Mouse (Mus musculus): ENCODE measurements around the gene Swi5.
"Not testable (repeated sequence)": the region's sequence is repeated elsewhere in the genome, so short reads cannot be mapped to it uniquely, and the experiment has no call there.

The Swi5 gene

DNA sequence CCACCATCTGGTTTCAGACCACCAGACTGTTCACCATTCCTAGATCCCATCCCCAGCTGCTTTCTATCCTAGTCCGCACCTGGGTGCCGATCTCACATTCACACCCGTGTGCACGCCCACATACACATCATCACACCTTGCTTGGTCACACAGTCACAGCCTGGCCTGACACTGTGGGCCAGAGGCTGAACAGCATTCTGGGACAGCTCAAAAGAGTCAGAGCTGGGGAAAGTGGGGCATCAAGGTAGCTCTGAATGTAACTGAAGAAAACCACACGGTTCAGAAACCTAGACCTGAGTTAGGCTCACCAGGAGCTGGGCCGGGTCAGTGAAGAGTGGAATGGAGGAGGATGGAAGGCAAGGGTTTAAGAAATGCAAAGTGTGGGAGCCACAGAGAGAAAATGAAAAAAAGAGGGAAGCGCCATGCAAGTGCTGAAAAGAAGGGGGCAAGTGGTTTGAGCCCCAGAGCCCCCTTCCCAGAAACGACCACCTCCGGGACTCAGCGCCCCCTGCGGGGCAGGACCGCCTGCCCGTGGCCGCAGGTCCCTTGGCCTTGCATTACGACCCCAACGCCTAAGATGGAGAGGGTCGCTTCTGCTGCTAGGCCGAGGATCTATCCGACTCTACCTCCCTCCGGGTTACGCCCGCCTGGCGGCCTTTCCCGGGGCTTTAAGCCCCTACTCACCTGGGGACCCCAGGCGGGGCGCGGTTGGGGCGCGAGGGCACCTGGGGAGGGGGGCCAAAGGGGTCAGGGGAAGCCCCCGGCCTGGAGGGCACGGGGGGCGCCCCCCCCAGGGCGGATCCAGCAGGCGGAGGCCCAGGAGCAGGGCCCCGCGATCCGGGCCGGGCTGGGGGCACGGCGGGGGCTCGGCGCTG lies 23.8 kb upstream of the Swi5 start:
- in situ Hi-C loops (cut with MseI, MboI): no loop called here

DNA sequence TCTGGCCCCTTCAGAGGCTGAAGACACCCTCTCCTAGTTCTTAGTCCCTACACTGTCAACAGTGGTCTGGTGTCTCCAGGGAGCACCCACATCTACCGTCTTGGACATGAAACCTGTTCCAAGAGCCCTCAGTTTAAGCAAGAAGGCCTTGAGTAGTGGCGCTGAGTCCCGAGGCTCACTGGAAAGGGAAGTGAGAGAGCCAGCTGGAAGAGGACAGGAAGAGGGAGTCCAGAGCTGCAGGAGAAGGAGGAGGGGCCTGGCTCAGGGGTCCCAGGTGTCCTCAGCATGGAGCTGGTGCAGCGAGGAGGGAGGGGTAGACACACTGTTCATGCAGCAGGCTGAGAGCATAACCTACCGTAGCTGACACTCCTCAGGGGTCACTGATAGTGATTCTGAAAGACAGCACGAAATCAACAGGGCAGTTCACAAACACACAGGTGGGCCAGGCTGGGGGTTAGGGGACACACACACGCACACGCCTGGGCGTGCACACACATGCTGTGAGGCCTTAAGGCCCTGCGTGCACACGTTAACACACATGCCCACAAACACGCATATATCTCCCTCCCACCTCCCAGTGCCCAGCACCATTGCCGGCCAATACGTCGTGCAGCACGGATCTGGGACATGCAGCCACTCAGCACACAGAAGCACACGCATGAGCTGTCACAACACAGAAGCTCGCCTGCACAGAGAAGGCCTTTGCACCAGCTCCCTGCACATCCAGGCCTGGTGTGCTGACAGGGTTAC lies 22.4 kb upstream of the Swi5 start:
- in situ Hi-C loops (cut with MseI, MboI): no loop called here

DNA sequence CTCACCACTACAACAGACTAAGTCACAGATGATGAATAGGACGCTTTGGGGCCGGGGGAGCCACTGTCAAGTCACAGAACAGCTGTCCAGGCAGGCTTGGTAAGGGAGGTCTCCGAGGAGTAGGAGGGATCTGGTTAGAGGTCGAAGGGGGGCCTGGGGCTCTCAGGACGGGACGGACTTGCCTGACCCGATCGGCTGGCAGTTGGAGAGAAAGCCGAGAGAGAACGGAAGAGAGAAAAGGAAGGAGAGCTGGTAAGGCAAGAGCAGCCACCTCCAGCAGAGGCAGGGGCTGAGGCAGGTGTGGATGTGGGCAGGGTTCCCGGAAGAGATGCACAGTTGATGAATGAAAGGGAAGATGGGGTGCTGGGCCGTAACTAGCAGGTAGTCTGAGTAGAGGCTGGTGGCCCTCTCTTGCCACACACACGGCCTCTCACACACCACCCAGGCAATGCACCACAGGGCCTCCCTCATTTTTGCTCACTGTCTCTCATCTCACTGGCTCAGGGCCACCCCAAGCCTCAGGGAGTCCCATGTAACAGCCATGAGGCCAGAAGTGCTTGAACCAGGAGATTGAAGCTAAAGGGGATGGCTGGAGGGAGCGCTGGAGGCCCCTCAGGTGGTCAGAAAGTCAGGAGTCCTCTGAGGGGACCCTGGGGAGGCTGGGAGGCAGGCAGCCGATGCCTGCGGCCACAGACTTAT lies 21.1 kb upstream of the Swi5 start:
- in situ Hi-C loops (cut with MseI, MboI): no loop called here

DNA sequence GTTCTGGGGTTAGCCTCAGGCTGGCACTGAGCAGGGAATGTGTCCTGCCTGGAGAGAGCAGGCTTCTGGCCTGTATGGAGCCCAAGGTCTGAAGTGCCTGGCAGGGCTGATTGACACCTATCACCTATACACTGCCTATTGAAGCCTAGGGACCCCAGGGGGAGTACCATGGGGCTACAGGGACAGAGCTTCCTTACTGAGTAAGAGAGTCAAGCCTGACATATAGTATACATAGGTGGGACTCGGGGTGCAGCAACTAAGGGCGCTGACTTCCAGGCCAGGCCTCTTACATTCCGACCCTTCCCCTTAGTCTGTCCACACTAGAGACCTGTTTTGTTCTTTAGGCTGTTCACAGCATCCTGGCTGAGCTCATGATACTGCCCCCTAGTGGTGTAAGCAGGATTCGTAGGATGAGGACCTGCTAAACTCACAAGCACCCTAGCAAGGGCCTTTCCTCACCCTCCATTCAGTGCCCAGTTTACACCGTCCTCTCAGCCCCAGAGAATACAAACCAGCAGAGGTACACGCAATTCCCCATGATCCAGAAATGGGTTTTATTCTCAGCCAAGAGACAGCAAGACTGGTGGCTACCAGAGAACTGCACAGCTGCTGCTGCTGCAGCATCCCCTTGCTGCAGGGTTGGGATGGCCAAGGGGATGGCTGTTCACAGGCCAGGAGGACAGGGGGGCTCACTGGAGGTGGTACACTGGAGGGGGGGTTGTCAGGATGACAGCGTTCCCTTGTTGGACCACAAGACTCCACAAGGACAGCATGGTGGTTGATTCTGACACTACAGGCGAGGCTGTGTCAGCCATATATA lies 20.3 kb upstream of the Swi5 start:
- in situ Hi-C loops (cut with MseI, MboI): no loop called here

DNA sequence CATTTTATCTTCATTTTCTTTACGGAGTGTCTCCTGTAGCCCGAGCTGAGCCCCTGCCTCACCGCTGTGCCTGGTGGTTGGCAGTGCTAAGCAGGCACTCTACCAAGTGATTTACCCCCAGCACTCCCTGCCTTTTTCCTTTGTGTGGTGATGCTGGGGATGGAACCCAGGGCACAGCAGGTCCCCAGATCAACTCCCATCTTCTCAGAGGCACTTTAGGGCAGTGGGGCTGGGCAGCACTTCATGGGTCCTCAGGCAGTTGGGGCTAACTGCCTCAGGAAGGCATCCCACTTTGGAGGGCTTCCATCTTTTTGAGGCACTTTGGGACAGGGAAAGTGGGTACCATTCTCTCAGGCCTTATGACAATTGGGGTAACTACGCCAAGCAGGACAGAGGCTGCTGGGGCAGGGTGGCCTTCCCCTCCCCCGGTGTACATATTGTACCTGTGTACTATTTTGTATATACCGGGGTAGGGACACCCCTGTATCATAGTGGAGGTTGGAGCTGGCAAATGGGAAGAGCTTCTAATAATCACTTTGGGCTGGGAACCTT lies 19.4 kb upstream of the Swi5 start:
- in situ Hi-C loops (cut with MseI, MboI): no loop called here

DNA sequence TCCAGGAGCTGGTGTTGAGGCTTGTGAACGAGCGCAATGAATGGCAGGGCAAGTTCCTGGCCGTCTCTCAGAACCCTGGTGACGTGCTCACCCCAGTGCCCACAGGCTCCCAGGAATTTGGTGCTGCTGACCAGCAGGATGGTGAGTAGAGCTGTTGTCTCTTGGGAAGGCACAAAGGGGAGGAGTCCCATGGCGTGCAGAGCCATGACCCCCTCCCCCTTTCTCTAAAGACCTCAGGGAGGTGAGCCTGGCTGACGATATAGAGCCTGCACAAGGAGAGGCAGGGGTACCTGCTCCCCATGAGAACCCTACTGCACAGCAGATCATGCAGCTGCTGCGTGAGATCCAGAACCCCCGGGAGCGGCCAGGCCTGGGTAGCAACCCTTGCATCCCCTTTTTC lies 18.3 kb upstream of the Swi5 start:
- in situ Hi-C loops (cut with MseI, MboI): no loop called here

DNA sequence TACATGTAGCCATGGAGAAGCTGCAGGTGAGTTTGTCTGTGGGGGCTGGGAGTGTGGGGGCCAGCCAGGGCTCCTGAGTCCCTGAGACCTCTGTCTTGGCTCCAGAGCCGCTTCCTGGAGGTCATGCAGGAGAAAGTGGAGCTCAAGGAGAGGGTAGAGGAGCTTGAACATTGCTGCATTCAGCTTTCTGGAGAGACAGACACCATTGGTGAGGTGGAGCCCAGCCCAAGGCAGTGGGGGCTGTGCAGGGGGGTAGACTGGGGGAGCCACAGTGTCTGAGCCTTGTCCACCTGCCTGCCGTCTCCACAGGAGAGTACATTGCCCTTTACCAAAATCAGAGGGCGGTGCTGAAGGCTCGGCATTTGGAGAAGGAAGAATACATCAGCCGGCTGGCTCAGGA lies 17.8 kb upstream of the Swi5 start:
- in situ Hi-C loops (cut with MseI, MboI): no loop called here

DNA sequence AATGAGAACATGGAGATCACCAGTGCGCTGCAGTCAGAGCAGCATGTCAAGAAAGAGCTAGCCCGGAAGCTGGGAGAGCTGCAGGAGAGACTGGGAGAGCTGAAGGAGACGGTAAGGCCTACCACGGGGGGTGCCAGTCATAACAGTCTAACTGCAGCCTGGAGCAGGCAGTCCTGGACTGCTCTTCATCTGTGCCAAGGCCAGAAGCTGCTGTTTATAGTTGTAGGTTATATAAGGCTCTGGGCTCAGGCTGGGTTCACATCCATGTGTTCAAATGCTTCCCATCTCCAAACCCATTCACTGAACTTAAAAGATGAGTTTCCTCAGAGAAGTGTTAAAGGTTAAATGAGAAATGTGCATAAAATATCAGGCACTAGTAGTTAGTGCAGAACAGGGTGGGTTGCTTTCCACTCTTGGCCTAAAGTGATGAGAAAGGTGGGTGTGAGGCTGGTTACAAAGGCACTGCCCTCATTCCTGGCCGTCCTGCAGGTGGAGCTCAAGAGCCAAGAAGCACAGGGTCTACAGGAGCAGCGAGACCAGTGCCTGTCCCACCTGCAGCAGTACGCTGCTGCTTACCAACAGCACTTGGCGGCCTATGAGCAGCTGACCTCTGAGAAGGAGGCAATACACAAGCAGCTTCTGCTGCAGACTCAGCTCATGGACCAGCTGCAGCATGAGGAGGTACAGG lies 16.4 kb upstream of the Swi5 start:
- in situ Hi-C loops (cut with MseI, MboI): no loop called here

DNA sequence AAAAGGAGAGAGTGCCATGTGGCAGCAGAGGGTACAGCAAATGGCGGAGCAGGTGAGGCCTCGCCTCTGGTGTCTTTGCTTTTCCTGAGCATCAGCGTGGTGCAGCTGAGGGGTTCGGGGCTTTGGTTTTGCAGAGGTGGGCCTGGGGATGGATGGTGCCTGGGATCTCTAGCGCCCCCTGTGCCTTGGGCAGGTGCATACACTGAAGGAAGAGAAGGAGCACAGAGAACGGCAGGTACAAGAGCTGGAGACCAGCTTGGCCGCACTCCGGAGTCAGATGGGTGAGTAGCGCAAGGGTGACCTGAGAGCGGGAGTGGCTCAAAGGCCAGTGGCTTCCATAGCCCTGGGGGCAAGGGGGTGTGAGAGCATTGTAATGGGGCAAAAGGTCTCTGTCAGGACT lies 15.1 kb upstream of the Swi5 start:
- in situ Hi-C loops (cut with MseI, MboI): no loop called here

DNA sequence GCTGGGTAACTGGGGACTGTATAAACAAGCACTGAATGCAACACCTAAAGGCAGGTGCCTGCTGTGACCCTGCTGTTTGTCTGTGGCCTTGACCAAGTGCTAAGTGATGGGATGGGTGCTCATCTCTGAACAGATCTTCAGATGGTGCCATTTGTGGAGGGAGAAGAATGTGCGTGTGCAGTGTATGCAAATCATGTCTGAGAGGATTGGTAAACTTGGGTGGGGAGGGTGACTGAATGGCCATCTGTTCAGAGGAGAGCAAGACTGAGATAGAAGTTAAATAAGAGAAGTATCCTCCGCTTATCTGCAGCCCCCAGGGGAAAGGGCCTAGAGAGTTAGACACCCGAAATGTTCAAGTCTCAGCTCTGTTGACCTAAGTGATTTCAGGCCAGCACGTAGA lies 11.6 kb upstream of the Swi5 start:
- in situ Hi-C loops (cut with MseI, MboI): no loop called here

DNA sequence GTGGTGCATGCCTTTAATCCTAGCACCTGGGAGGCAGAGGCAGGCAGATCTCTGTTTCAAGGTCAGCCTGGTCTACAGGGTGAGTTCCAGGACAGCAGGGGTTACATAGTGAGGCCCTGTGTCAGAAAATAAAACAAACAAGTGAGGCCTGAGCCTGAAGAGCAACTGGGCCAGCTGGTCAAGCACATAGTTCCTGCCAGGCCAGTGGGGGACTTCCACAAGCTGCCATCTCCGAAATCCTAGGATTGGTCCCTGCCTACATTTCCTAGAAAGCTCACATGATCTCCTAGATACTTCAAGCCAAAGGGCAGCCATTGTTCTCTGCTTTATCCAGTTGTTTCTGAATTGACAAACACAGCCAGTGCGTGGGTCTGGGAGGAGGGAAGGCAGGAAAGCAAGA lies 8.0 kb upstream of the Swi5 start:
- in situ Hi-C loops (cut with MseI, MboI): not testable (repeated sequence)

DNA sequence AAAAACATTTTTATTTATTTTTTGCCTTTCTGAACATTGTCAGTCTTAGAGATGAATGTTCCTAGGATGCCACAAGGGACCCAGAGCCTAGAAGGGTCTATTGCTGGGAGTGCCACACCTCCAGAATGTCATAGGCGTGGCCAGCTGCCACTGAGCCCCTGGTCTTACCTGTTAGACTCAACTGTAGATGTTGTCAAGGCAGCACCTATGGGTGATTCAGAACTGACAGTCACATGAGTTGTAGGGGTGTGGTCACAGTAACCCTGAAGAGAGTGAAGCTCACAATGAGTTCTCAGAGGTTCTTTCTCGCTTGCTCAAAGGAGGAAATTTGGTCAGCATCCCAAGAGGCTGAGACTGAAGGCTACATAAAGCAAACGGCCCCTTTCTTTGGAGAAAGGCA lies 7.4 kb upstream of the Swi5 start:
- in situ Hi-C loops (cut with MseI, MboI): no loop called here

DNA sequence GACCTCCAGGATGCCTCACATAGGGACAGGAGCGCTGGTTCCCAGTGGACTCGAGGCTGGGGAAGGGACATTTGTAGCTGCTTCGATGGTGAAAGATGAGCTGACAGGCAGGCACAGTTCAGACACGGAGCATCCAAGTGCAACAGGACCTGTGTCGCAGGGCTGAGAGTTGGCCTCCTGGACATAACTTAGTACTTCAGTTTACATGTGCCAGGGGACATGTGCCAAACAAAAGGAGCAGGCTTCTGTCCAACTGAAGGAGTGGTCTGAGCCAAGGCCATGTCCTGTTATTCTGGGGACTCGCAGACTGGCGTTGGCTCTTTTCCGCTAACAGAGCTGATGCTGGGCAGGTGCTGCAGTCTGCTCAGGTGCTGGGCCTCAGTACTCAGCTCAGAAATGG lies 6.5 kb upstream of the Swi5 start:
- in situ Hi-C loops (cut with MseI, MboI): no loop called here

DNA sequence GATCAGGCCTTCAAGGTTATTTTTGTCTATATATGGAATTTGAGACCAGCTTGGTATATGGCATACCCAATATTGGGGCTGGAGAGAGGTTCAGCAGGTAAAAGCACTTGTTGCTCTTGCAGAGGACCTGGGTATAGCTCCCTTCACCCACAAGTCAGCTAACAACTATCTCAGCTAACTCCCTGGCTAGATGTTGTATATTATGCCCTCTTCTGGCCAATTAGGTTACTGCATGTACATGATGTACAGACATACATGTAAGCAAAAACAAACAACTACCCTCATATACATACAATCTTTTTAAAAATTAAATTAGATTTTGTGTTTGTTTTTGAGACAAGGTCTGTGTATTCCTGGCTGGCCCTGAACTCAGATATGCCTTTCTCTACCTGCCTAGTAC lies 1.7 kb upstream of the Swi5 start:
- in situ Hi-C loops (cut with MseI, MboI): no loop called here

DNA sequence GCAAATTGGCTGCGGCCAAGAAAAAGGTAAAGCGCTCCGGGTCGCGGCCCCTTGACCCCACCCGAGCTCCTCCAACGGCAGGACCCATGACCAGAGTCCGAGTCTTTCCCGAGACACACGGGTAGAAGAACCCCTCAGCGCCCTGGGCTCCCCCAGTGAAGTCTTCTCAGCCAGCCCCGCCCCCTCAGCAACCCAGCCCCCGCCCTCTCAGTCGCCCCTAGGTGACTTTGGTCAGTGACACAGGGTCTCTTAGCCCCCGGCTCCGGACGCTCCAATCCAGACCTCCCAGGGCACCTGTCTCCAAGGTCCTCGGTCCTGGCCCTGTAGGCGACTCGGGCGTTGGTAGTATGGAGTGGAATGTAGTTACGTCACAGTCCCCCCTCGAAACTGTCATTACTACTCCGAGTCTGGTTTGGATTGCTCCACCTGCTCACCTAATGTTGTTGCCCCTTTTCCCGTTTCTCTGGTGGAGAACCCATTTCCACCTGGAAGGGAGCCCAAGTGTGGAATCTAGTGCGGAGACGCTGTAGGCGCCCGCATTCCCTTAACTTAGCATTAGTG lies 576 bp upstream of the Swi5 start:
- in situ Hi-C loops (cut with MseI, MboI): no loop called here

DNA sequence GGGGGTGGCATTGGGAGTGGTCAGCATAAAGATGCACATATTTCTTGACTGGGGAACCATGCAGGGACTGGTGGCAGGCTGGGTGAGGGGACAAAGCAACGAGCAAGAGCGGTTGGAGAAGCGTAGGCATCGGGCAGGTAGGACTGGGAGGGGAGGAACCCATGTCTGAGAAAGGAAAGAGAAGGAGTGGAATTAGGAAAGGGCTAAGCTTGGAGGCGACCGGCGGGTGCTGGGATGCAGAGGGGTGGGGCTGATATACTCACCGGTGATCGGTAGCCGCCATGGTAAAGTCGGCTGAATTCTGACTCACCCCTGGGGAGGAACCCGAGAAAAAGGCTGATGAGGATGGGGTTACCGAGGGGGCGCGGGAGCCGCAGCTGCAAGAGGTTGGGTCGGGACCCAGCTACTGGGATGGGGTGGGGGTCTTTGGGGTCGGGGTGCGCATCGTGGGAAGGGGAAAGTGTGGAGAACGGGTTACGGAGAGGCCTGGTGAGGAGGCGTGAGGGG lies 488 bp downstream of the Swi5 start, which contains the start of gene Golga2:
TSS of gene Golga2 (plus strand) at position 51 of the 507 bp plus-strand sequence.
- in situ Hi-C loops (cut with MseI, MboI): no loop called here

DNA sequence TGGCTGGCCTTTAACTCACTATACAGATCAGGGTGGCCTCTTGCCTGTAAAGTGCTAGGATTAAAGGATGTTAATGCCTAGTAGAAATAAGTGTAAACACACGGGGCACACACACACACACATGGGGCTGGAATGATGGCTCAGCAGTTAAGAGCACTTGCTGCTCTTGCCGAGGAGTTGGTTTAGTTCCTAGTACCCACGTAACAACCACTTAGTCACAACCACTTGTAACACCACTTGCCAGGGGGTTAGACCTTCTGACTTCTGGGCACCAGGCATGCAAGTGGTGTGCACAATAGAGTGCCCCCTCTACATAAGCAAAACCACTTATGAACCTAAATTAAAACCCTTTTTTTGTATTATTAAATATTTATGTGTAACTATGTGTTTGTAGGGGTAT lies 3.9 kb downstream of the Swi5 start:
- in situ Hi-C loops (cut with MseI, MboI): no loop called here

DNA sequence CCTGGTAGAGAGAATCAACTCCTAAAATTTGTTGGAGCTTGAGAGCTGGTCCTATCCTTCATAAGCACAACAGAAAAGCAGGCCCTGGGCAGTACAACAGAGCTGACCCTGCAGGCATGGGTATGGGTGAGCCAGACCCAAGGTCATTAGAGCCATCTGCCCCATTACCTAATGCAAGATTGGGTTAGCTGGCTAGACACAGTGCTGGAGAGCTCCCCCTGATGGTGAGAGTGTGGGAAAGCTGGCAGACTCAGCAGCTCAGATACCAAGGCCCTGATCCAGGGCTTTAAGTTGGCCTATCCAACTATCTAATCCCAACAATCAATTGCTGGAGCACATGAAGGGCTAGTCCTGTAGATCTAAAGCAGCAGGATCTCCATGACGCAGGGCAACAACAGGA lies 5.1 kb downstream of the Swi5 start:
- in situ Hi-C loops (cut with MseI, MboI): no loop called here

DNA sequence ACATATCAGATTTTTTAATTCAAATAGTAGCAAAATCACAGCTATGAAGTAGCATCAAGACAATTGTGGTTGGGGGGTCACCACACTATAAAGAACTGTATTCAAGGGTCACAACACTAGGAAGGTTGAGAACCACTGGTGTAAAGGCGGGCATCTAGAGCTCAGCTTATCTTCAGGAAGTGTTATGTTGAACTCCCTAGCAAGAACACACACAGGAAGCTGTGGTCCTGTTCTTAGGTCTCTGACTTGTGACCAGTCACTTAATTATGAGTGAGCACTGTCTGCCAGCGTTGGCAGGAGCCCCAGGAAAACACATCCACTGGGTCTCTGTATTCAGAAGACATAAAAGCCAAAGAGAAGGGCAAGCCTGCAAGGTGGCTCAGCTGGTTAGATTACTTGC lies 5.6 kb downstream of the Swi5 start:
- in situ Hi-C loops (cut with MseI, MboI): no loop called here

DNA sequence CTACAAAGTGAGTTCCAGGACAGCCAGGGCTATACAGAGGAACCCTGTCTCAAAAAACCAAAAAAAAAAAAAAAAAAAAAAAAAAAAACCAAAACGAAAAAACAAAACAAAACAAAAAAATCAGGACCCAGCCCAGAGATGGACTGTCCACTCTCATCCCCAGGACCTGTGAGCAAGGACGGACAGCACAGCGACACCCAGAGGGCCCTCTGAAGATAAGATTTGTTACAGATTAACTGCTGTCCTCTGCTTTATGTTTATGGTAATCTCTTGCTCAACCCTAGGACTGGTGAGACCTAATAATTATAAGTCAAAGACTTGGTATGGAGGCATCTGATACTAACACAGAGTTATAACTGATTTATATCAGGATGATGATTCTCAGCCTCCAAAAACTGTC lies 12.1 kb downstream of the Swi5 start:
- in situ Hi-C loops (cut with MseI, MboI): no loop called here
